Mouse (Mus musculus): ENCODE data around the gene D1Ertd622e. TPM values are rescaled to one million over a fixed set of nuclear protein-coding genes. Genes with fewer than 3 reads are reported as not detected.

The D1Ertd622e gene
- polyA plus RNA-seq, 1 experiment from 2014 or later: 19.8 TPM

DNA sequence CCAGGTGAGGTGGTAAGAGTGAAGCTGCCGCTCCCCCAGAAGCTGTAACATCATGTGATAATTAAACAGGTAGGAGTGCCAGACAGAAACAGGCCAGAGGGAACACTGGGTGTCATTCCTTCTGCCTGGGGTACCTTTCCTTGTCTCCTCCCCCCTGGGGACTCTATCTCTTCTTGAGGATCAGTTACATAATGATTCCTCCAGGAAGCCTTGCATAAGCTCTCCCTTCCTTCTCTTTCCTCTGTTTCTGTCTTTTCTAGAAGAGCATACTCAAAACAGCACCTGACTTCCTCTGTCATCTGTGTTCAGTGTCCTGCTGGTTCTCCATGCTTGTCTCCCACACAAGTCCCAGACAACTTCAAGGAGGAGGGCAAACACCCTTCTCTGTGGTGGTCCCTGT, 46.3 kb downstream of the D1Ertd622e start:
- Histone ChIP-seq H3K9ac (ENCODE audit: low read length) (no peak overlapping the region), H3K27me3 (replicated peaks; ENCODE audit: control insufficient read depth, insufficient read depth, low read length) (no peaks in the 10 kb centered on the region), H3K4me3 (ENCODE audit: low read depth, low read length) (no peak overlapping the region), H3K9me3 (ENCODE audit: control insufficient read depth, low read length) (no peaks in the 10 kb centered on the region), H3K27ac (ENCODE audit: low read depth) (no peak overlapping the region), H3K4me2 (ENCODE audit: low read length) (no peak overlapping the region), H3K4me1 (replicated peaks; ENCODE audit: control insufficient read depth, insufficient read depth, low read length) (no peaks in the 10 kb centered on the region), H3K36me3 (ENCODE audit: control insufficient read depth, insufficient read depth, low read length) (no peaks in the 10 kb centered on the region)
- ATAC-seq (replicated peaks; ENCODE audit: low FRiP score, low TSS enrichment, low read depth) (no peak), DNase-seq (ENCODE audit: low spot score) (no peak)
- 64% methylated on average over 1 of the region's 1 CpGs for WGBS

DNA sequence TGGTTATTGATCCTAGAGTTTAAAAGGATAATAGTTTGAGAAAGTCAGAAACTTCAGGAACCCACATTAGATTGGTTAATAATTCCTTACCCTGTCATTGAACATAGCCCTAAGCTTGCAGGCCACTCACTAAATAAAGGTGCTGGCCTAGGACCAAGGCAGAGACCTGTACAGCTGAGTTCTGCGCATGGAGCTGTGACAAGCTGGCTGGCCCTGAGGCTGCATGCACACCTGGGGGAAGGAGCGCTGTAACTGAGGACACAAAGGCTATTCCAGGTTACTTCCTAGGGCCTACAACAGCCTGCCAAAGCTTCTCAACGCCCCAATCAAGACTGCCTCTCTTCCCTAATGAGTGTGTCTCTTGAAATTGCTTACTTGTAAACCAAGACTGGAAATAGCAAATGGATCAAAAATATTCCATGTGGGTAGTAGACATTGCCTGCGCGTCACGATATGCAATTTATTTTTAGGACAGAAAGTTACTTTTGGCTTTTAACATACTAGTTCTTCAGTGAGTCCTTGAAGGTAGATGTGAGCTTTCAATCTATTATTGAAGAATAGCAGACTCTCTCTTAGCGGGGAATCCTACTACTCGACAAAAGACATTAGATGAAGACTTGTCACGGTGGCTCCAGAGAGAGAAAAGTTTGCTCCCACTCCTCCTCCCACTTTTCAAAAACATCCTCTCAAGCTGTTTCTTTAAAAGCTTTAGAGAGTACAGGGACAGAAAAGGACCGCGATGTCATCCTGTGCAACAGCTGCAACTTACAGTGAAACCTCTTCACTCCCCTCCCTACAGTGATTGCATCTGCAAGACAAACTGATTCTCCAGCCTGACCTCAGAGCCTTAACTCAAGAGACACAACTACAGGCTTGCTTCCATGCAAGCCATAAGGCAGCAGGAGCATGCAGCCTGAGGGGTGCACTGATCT, 47.1 kb downstream of the D1Ertd622e start:
- no peaks in the 10 kb centered on the region for H3K4me1 ChIP-seq (replicated peaks; ENCODE audit: control insufficient read depth, insufficient read depth, low read length)
- WGBS: 86% methylated on average over 11 of the region's 11 CpGs
- no peak for DNase-seq (ENCODE audit: low spot score)

GRCm38 (mm10) chr1:97611747-97612146, 50.1 kb downstream of the D1Ertd622e start:
- Histone ChIP-seq H3K4me1 (replicated peaks; ENCODE audit: control insufficient read depth, insufficient read depth, low read length) (no peaks in the 10 kb centered on the region), H3K9me3 (ENCODE audit: control insufficient read depth, low read length) (no peaks in the 10 kb centered on the region), H3K36me3 (ENCODE audit: control insufficient read depth, insufficient read depth, low read length) (no peaks in the 10 kb centered on the region), H3K9ac (ENCODE audit: low read length) (no peak overlapping the region), H3K4me2 (ENCODE audit: low read length) (no peak overlapping the region), H3K27ac (ENCODE audit: low read depth) (no peak overlapping the region), H3K4me3 (ENCODE audit: low read depth, low read length) (no peak overlapping the region), H3K27me3 (replicated peaks; ENCODE audit: control insufficient read depth, insufficient read depth, low read length) (no peaks in the 10 kb centered on the region)
- 75% methylated on average over 2 of the region's 2 CpGs for WGBS
- DNase-seq (ENCODE audit: low spot score): no peak
- no peak for ATAC-seq (replicated peaks; ENCODE audit: low FRiP score, low TSS enrichment, low read depth)

More for the DNA sequence above, 47.1 kb downstream of the D1Ertd622e start:
- Histone ChIP-seq H3K4me2 (ENCODE audit: low read length) (no peak overlapping the region), H3K27me3 (replicated peaks; ENCODE audit: control insufficient read depth, insufficient read depth, low read length) (no peaks in the 10 kb centered on the region), H3K9ac (ENCODE audit: low read length) (no peak overlapping the region), H3K4me3 (ENCODE audit: low read depth, low read length) (no peak overlapping the region), H3K27ac (ENCODE audit: low read depth) (no peak overlapping the region), H3K36me3 (ENCODE audit: control insufficient read depth, insufficient read depth, low read length) (no peaks in the 10 kb centered on the region), H3K9me3 (ENCODE audit: control insufficient read depth, low read length) (no peaks in the 10 kb centered on the region)
- no peak for ATAC-seq (replicated peaks; ENCODE audit: low FRiP score, low TSS enrichment, low read depth)

DNA sequence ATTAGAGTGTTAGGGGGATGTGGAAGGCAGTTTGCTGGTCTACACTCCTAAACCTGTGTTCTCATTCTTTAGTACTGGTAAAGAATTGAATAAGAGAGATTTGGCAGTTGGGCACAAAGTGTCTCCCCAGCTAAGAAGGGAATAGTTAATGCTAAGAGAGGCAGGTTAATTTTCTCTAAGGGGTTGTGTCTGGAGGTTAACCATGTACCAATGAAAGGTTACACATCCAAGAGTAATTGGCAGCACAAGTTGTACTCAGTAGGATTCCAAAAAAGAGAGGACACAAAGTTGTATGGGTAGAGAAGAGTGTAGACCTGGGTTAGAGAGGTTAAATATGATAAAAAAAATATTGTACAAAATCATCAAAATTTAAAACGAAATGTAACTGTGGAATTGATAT, 58.5 kb downstream of the D1Ertd622e start:
- WGBS: 64% methylated on average over 1 of the region's 1 CpGs
- H3K4me1 ChIP-seq (replicated peaks; ENCODE audit: control insufficient read depth, insufficient read depth, low read length): no peaks in the 10 kb centered on the region

GRCm38 (mm10) chr1:97600371-97600770, 61.5 kb downstream of the D1Ertd622e start:
- H3K9me3 ChIP-seq (ENCODE audit: control insufficient read depth, low read length): no peaks in the 10 kb centered on the region
- H3K36me3 ChIP-seq (ENCODE audit: control insufficient read depth, insufficient read depth, low read length): no peaks in the 10 kb centered on the region
- WGBS: 75% methylated on average over 2 of the region's 2 CpGs
- H3K27ac ChIP-seq (ENCODE audit: low read depth): no peak overlapping the region
- DNase-seq (ENCODE audit: low spot score) (no peak), ATAC-seq (replicated peaks; ENCODE audit: low FRiP score, low TSS enrichment, low read depth) (no peak)
- H3K27me3 ChIP-seq (replicated peaks; ENCODE audit: control insufficient read depth, insufficient read depth, low read length): no peaks in the 10 kb centered on the region
- no peak overlapping the region for H3K4me3 ChIP-seq (ENCODE audit: low read depth, low read length)
- no peak overlapping the region for H3K9ac ChIP-seq (ENCODE audit: low read length)
- H3K4me2 ChIP-seq (ENCODE audit: low read length): no peak overlapping the region
- no peaks in the 10 kb centered on the region for H3K4me1 ChIP-seq (replicated peaks; ENCODE audit: control insufficient read depth, insufficient read depth, low read length)

More for the DNA sequence above, 58.5 kb downstream of the D1Ertd622e start:
- Histone ChIP-seq H3K9me3 (ENCODE audit: control insufficient read depth, low read length) (no peaks in the 10 kb centered on the region), H3K4me3 (ENCODE audit: low read depth, low read length) (no peak overlapping the region), H3K9ac (ENCODE audit: low read length) (no peak overlapping the region), H3K27ac (ENCODE audit: low read depth) (no peak overlapping the region), H3K27me3 (replicated peaks; ENCODE audit: control insufficient read depth, insufficient read depth, low read length) (no peaks in the 10 kb centered on the region), H3K36me3 (ENCODE audit: control insufficient read depth, insufficient read depth, low read length) (no peaks in the 10 kb centered on the region), H3K4me2 (ENCODE audit: low read length) (no peak overlapping the region)
- DNase-seq (ENCODE audit: low spot score): no peak
- no peak for ATAC-seq (replicated peaks; ENCODE audit: low FRiP score, low TSS enrichment, low read depth)

DNA sequence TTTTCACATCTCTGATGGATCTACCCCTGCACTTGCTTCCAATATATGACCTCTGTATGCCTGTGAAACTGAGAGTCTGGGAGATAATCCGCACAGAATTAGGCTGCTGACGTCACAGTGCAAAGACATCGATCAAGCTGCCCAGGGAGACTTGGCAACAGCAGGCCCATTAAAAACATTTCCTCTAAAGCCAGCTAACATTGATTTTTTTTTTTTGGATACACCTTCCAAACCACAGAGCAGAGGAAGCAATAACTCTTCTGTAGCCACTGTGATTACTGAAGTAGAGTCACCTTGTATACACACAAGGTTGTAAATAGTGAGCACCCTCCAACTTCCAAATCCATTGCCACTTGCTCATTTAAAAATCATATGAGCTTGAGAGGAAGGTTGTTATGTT, 62.8 kb downstream of the D1Ertd622e start:
- no peak overlapping the region for H3K9ac ChIP-seq (ENCODE audit: low read length)
- DNase-seq (ENCODE audit: low spot score) (no peak), ATAC-seq (replicated peaks; ENCODE audit: low FRiP score, low TSS enrichment, low read depth) (no peak)
- no peaks in the 10 kb centered on the region for H3K9me3 ChIP-seq (ENCODE audit: control insufficient read depth, low read length)
- H3K4me3 ChIP-seq (ENCODE audit: low read depth, low read length): no peak overlapping the region
- H3K36me3 ChIP-seq (ENCODE audit: control insufficient read depth, insufficient read depth, low read length): no peaks in the 10 kb centered on the region
- no peak overlapping the region for H3K4me2 ChIP-seq (ENCODE audit: low read length)
- no peaks in the 10 kb centered on the region for H3K4me1 ChIP-seq (replicated peaks; ENCODE audit: control insufficient read depth, insufficient read depth, low read length)
- H3K27me3 ChIP-seq (replicated peaks; ENCODE audit: control insufficient read depth, insufficient read depth, low read length): no peaks in the 10 kb centered on the region
- no peak overlapping the region for H3K27ac ChIP-seq (ENCODE audit: low read depth)
- 59% methylated on average over 3 of the region's 3 CpGs for WGBS

DNA sequence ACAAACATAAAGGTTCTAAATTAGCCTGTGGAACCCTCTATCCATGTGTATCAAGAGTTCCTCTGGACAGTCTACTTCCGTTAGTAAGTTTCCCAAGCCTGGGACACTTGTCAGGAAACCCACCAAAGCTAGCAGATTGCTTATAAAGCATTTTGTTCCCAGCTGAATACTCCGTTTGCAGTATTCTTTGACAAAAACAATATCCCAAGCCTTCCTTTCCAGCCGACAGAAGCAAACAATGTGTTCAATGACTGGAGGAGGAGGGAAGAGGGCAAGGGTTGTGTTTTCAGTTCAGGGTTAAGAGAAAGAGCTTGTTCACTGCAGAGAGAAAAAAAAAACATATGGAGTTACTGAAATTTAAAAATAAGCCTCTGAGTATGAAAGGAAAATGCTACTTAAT, 73.3 kb downstream of the D1Ertd622e start:
- no peaks in the 10 kb centered on the region for H3K4me1 ChIP-seq (replicated peaks; ENCODE audit: control insufficient read depth, insufficient read depth, low read length)
- 51% methylated on average over 3 of the region's 3 CpGs for WGBS
- no peaks in the 10 kb centered on the region for H3K36me3 ChIP-seq (ENCODE audit: control insufficient read depth, insufficient read depth, low read length)
- H3K4me2 ChIP-seq (ENCODE audit: low read length): no peak overlapping the region
- no peaks in the 10 kb centered on the region for H3K27me3 ChIP-seq (replicated peaks; ENCODE audit: control insufficient read depth, insufficient read depth, low read length)
- H3K9me3 ChIP-seq (ENCODE audit: control insufficient read depth, low read length): no peaks in the 10 kb centered on the region
- ATAC-seq (replicated peaks; ENCODE audit: low FRiP score, low TSS enrichment, low read depth) (no peak), DNase-seq (ENCODE audit: low spot score) (no peak)
- H3K27ac ChIP-seq (ENCODE audit: low read depth): no peak overlapping the region
- no peak overlapping the region for H3K4me3 ChIP-seq (ENCODE audit: low read depth, low read length)
- no peak overlapping the region for H3K9ac ChIP-seq (ENCODE audit: low read length)

DNA sequence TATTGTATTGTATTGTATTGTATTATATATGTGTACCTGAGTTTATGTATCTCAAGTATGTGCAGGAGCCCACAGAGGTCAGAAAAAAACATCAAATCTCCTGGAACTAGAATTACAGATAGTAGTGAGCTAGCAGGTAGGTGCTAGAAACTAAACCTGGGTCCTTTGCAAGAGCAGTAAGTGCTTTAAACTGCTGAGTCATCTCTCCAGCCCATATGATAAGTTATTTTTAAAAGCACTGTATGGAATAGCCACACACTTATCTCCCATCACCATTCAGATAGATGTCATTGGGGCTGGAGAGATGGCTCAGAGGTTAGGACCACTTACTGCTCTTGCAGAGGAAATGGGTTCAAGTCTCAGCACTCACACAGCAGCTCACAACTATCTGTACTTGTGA, 76.8 kb downstream of the D1Ertd622e start:
- ATAC-seq (replicated peaks; ENCODE audit: low FRiP score, low TSS enrichment, low read depth) (no peak), DNase-seq (ENCODE audit: low spot score) (no peak)
- H3K4me2 ChIP-seq (ENCODE audit: low read length): no peak overlapping the region
- H3K27ac ChIP-seq (ENCODE audit: low read depth): no peak overlapping the region
- H3K9me3 ChIP-seq (ENCODE audit: control insufficient read depth, low read length): no peaks in the 10 kb centered on the region
- H3K9ac ChIP-seq (ENCODE audit: low read length): no peak overlapping the region
- H3K4me3 ChIP-seq (ENCODE audit: low read depth, low read length): no peak overlapping the region
- H3K36me3 ChIP-seq (ENCODE audit: control insufficient read depth, insufficient read depth, low read length): no peaks in the 10 kb centered on the region
- H3K27me3 ChIP-seq (replicated peaks; ENCODE audit: control insufficient read depth, insufficient read depth, low read length): no peaks in the 10 kb centered on the region
- H3K4me1 ChIP-seq (replicated peaks; ENCODE audit: control insufficient read depth, insufficient read depth, low read length): no peaks in the 10 kb centered on the region

DNA sequence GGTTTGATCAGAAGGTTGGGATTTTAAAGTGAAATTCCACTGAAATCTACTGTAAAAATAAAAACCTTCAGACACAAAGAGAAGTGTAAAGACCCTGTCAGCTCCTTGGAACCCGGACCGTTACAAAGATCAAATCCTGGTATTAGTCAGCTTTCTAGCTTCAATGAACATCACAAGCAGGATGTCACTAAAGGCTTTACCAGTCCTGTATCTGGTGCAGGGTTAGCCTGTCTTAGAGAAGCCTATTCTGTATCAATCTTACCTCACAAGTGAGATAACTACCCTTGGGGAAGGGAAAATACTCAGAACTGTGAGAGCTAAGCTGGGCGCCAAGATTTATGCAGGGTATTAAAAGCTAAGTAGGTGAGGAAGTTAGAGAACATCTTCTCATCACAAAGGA, 77.7 kb downstream of the D1Ertd622e start:
- Histone ChIP-seq H3K9ac (ENCODE audit: low read length) (no peak overlapping the region), H3K4me3 (ENCODE audit: low read depth, low read length) (no peak overlapping the region), H3K4me1 (replicated peaks; ENCODE audit: control insufficient read depth, insufficient read depth, low read length) (no peaks in the 10 kb centered on the region), H3K27me3 (replicated peaks; ENCODE audit: control insufficient read depth, insufficient read depth, low read length) (no peaks in the 10 kb centered on the region), H3K36me3 (ENCODE audit: control insufficient read depth, insufficient read depth, low read length) (no peaks in the 10 kb centered on the region), H3K4me2 (ENCODE audit: low read length) (no peak overlapping the region), H3K27ac (ENCODE audit: low read depth) (no peak overlapping the region), H3K9me3 (ENCODE audit: control insufficient read depth, low read length) (no peaks in the 10 kb centered on the region)
- ATAC-seq (replicated peaks; ENCODE audit: low FRiP score, low TSS enrichment, low read depth): no peak
- 83% methylated on average over 3 of the region's 3 CpGs for WGBS
- no peak for DNase-seq (ENCODE audit: low spot score)
